Mouse (Mus musculus): ENCODE data around the gene Dph7.

GRCm38 (mm10) chr2:24942092-24942491 lies 20.1 kb upstream of the Dph7 start:
- TF ChIP-seq POLR2A (IDR thresholded peaks at IDR 0.05; ENCODE audit: control insufficient read depth, extremely low read depth, insufficient read depth, low read length, poor library complexity) = no peak
- no peak for TF ChIP-seq CTCF (IDR thresholded peaks at IDR 0.05; ENCODE audit: borderline replicate concordance, control insufficient read depth, extremely low read depth, insufficient read depth, low read length, poor library complexity)

Data from thymus, adult 2 months (tissue).